Mouse (Mus musculus) MEL (cell line): ENCODE measurements at regions not wholly inside any gene's neighbourhood (a gene's known extent, or its start where the extent isn't known, plus 50 kb on each side); places are given as distances from the start of the nearest gene placed in this dataset.

Source experiments
- BHLHE40 ChIP-seq: IDR thresholded peaks from 2 replicates; pipeline ENCODE4 v1.6.1; 2012; ENCODE audit warnings: low read depth, mild to moderate bottlenecking, inconsistent platforms, low read length, improper control_type of control experiment, borderline replicate concordance
- CTCF ChIP-seq, 3 experiments: IDR thresholded peaks in 2 of 3; conservative IDR thresholded peaks in 1 of 3; 2 replicates each; pipeline ENCODE4 v1.5.1; 2011 to 2012; ENCODE audit warnings: low read length in 3 of 3, low read depth in 2 of 3, mild to moderate bottlenecking in 2 of 3, improper control_type of control experiment in 1 of 3, inconsistent platforms in 1 of 3, mixed read lengths in 1 of 3, moderate library complexity in 1 of 3; ENCODE audit not compliant: control insufficient read depth in 1 of 3, insufficient read depth in 1 of 3, poor library complexity in 1 of 3, severe bottlenecking in 1 of 3
- EP300 ChIP-seq, 2 experiments: IDR thresholded peaks; 2 replicates each; pipeline ENCODE4 v1.6.1; 2011; ENCODE audit warnings: improper control_type of control experiment in 2 of 2, low read length in 2 of 2, low read depth in 1 of 2, mild to moderate bottlenecking in 1 of 2
- GABPA ChIP-seq: IDR thresholded peaks from 2 replicates; pipeline ENCODE4 v1.6.1; 2012; ENCODE audit warnings: low read depth, mild to moderate bottlenecking, inconsistent platforms, low read length, improper control_type of control experiment, moderate library complexity
- MAFK ChIP-seq: IDR thresholded peaks from 2 replicates; pipeline ENCODE4 v1.6.1; 2011; ENCODE audit warnings: low read depth, mild to moderate bottlenecking, low read length, improper control_type of control experiment, borderline replicate concordance
- MYC ChIP-seq: IDR thresholded peaks from 2 replicates; pipeline ENCODE4 v1.6.1; 2011; ENCODE audit warnings: low read depth, mild to moderate bottlenecking, low read length, improper control_type of control experiment, moderate library complexity
- NELFE ChIP-seq: IDR thresholded peaks from 2 replicates; pipeline ENCODE4 v1.6.1; 2011; ENCODE audit warnings: low read depth, low read length, improper control_type of control experiment
- POLR2A ChIP-seq, 2 experiments: IDR thresholded peaks; 2 replicates each; pipeline ENCODE4 v1.6.1; 2011 to 2012; ENCODE audit warnings: low read length in 2 of 2, mild to moderate bottlenecking in 2 of 2, control low read depth in 1 of 2, improper control_type of control experiment in 1 of 2, low read depth in 1 of 2, moderate library complexity in 1 of 2; ENCODE audit not compliant: control insufficient read depth in 1 of 2, insufficient read depth in 1 of 2, poor library complexity in 1 of 2
- RAD21 ChIP-seq: IDR thresholded peaks from 2 replicates; pipeline ENCODE4 v1.6.1; 2011; ENCODE audit warnings: mild to moderate bottlenecking, low read depth, low read length, improper control_type of control experiment
- SIN3A ChIP-seq: IDR thresholded peaks from 2 replicates; pipeline ENCODE4 v1.6.1; 2012; ENCODE audit warnings: low read length, improper control_type of control experiment, inconsistent platforms
- TAL1 ChIP-seq: IDR thresholded peaks from 2 replicates; pipeline ENCODE4 v1.6.1; 2012; ENCODE audit warnings: mild to moderate bottlenecking, inconsistent platforms, low read length, moderate library complexity, mixed read lengths
- UBTF ChIP-seq: IDR thresholded peaks from 2 replicates; pipeline ENCODE4 v1.6.1; 2012; ENCODE audit warnings: low read depth, mild to moderate bottlenecking, inconsistent platforms, low read length, improper control_type of control experiment, moderate library complexity, borderline replicate concordance; ENCODE audit not compliant: insufficient read depth
- ZKSCAN1 ChIP-seq: IDR thresholded peaks from 2 replicates; pipeline ENCODE4 v1.6.1; 2012; ENCODE audit warnings: low read depth, mild to moderate bottlenecking, inconsistent platforms, low read length, improper control_type of control experiment, moderate library complexity
- ZMIZ1 ChIP-seq: IDR thresholded peaks from 2 replicates; pipeline ENCODE4 v1.6.1; 2012; ENCODE audit warnings: low read depth, mild to moderate bottlenecking, inconsistent platforms, low read length, improper control_type of control experiment, moderate library complexity

DNA sequence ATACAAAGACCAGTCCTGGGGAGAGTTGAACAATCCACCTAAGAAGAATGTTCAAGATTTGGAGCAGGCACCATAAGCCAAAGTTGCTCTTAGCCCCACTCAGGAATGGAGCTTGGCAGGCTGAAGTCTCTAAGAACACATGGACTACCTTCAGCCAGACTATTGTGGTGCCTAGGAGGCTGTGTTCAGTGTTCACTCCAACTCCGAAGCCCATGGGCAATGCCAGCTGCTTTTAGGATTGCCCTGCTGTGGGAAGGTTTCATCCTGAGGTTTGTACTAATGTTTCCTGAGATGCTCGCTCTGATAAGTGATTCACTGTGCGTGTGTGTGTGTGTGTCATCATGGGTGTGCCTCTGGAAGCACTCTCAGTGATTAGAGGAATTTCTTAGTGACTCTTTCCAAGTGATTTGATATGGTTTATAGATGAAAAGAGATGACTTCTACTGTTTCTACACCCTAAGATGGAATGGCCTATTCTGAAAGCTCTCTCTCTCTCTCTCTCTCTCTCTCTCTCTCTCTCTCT is 220.1 kb downstream of the Ktn1 start:
- TF ChIP-seq MAFK (no peak), CTCF (IDR thresholded peaks at IDR 0.05 in 2 of 3, conservative IDR thresholded peaks at IDR 0.05 in 1 of 3; ENCODE audit: control insufficient read depth in 1 of 3, insufficient read depth in 1 of 3, low read depth in 2 of 3, low read length in 3 of 3, poor library complexity in 1 of 3, severe bottlenecking in 1 of 3) (no peak), POLR2A (IDR thresholded peaks at IDR 0.05; ENCODE audit: control insufficient read depth in 1 of 2, insufficient read depth in 1 of 2, low read depth in 1 of 2, low read length in 2 of 2, poor library complexity in 1 of 2) (no peak), TAL1 (no peak), MYC (no peak), RAD21 (no peak), BHLHE40 (no peak), UBTF (no peak), ZMIZ1 (no peak), EP300 (IDR thresholded peaks at IDR 0.05; ENCODE audit: low read depth in 1 of 2, low read length in 2 of 2) (no peak), NELFE (no peak), SIN3A (no peak), ZKSCAN1 (no peak), GABPA (no peak)
